Mouse (Mus musculus) bone marrow, adult 2 months (tissue): ENCODE results near the gene Klhl32.

Experiments
- CTCF ChIP-seq: fragments of 200-500 bp; IDR thresholded peaks from 2 replicates; pipeline ENCODE4 v1.5.1; 2011; ENCODE audit warnings: low read length, control low read depth; ENCODE audit not compliant: control insufficient read depth, insufficient read depth
- POLR2A ChIP-seq: fragments of 200-500 bp; IDR thresholded peaks from 2 replicates; pipeline ENCODE4 v1.6.1; 2011; ENCODE audit warnings: low read depth, mild to moderate bottlenecking, control low read depth, low read length, borderline replicate concordance; ENCODE audit not compliant: control insufficient read depth

- TF ChIP-seq POLR2A = no peak
- no peak for TF ChIP-seq CTCF
Measured at GRCm38 (mm10) chr4:24865691-24866090, 14.8 kb upstream of the Klhl32 start.
